Mouse (Mus musculus): ENCODE measurements around the gene Pnisr.
A peak's percentile ranks its signal among the peaks of the same experiment; 100 is the strongest.

Gene Pnisr

GRCm38 (mm10) chr4:21847481-21848286, at the start of gene Pnisr:
Gene Pnisr, plus strand, starts transcription at chr4:21847583.
- DNase-seq (ENCODE audit: low spot score), result peak; percentile 89

- DNase-seq (ENCODE audit: low spot score), result no peak
Measured at GRCm38 (mm10) chr4:21801013-21801412, 46.4 kb upstream of the Pnisr start.

GRCm38 (mm10) chr4:21801620-21802019, 45.8 kb upstream of the Pnisr start:
- no peak for DNase-seq (ENCODE audit: low spot score)

GRCm38 (mm10) chr4:21807204-21807603, 40.2 kb upstream of the Pnisr start:
- no peak for DNase-seq (ENCODE audit: low spot score)

GRCm38 (mm10) chr4:21810608-21811007, 36.8 kb upstream of the Pnisr start:
- no peak for DNase-seq (ENCODE audit: low spot score)

GRCm38 (mm10) chr4:21812635-21813034, 34.7 kb upstream of the Pnisr start:
- no peak for DNase-seq (ENCODE audit: low spot score)

GRCm38 (mm10) chr4:21814029-21814428, 33.4 kb upstream of the Pnisr start:
- DNase-seq (ENCODE audit: low spot score), result peak; percentile 19

- DNase-seq (ENCODE audit: low spot score), result no peak
Measured at GRCm38 (mm10) chr4:21826616-21827015, 20.8 kb upstream of the Pnisr start.

- no peak for DNase-seq (ENCODE audit: low spot score)
Measured at GRCm38 (mm10) chr4:21832844-21833243, 14.5 kb upstream of the Pnisr start.

GRCm38 (mm10) chr4:21848287-21848630, 876 bp downstream of the Pnisr start:
- peak; percentile 77 for DNase-seq (ENCODE audit: low spot score)

GRCm38 (mm10) chr4:21857481-21857880, 10.1 kb downstream of the Pnisr start:
- DNase-seq (ENCODE audit: low spot score), result no peak

GRCm38 (mm10) chr4:21865226-21865625, 17.8 kb downstream of the Pnisr start:
- no peak for DNase-seq (ENCODE audit: low spot score)

GRCm38 (mm10) chr4:21878776-21879175, 31.4 kb downstream of the Pnisr start:
- no peak for DNase-seq (ENCODE audit: low spot score)

GRCm38 (mm10) chr4:21879565-21880220, 32.3 kb downstream of the Pnisr start, which contains the start of gene Coq3:
Gene Coq3, plus strand, starts transcription at chr4:21879673.
- DNase-seq (ENCODE audit: low spot score), result peak; percentile 72

- DNase-seq (ENCODE audit: low spot score), result no peak
Measured at GRCm38 (mm10) chr4:21882806-21883205, 35.4 kb downstream of the Pnisr start.

GRCm38 (mm10) chr4:21885831-21886230, 38.4 kb downstream of the Pnisr start:
- no peak for DNase-seq (ENCODE audit: low spot score)
